Mouse (Mus musculus) ES-Bruce4 (cell line): ENCODE data around the gene Dus4l. TPM values are rescaled to one million over a fixed set of nuclear protein-coding genes. Genes with fewer than 3 reads are reported as not detected.

Experiments used
- H3K27ac ChIP-seq: 2 replicates; pipeline ENCODE4 v1.5.1; 2012; ENCODE audit warnings: low read length, inconsistent platforms; ENCODE audit not compliant: insufficient read depth
- H3K27me3 ChIP-seq: 2 replicates; pipeline ENCODE4 v1.6.1; 2012; ENCODE audit warnings: mild to moderate bottlenecking, low read length, inconsistent platforms; ENCODE audit not compliant: control insufficient read depth, poor library complexity, insufficient read depth, severe bottlenecking
- H3K36me3 ChIP-seq: 2 replicates; pipeline ENCODE4 v1.6.1; 2012; ENCODE audit warnings: inconsistent platforms, mild to moderate bottlenecking, low read length, moderate library complexity; ENCODE audit not compliant: control insufficient read depth, poor library complexity, insufficient read depth, severe bottlenecking
- H3K4me1 ChIP-seq: one replicate; pipeline ENCODE4 v1.8.1; 2011; ENCODE audit warnings: low read length; ENCODE audit not compliant: control insufficient read depth, insufficient read depth
- H3K4me3 ChIP-seq: 2 replicates; pipeline ENCODE4 v1.5.1; 2011; ENCODE audit warnings: low read depth, mild to moderate bottlenecking, low read length
- H3K9ac ChIP-seq: 2 replicates; pipeline ENCODE4 v1.6.1; 2012; ENCODE audit warnings: low read depth, mild to moderate bottlenecking, inconsistent platforms; ENCODE audit not compliant: poor library complexity, severe bottlenecking
- H3K9me3 ChIP-seq: replicated peaks from 2 replicates; pipeline ENCODE4 v1.6.1; 2012; ENCODE audit warnings: mild to moderate bottlenecking, low read length, inconsistent platforms; ENCODE audit not compliant: control insufficient read depth, poor library complexity, insufficient read depth, severe bottlenecking
- CTCF ChIP-seq: IDR thresholded peaks from one replicate; pipeline ENCODE4 v1.8.1; 2011; ENCODE audit warnings: low read depth, low read length
- EP300 ChIP-seq: IDR thresholded peaks from 2 replicates; pipeline ENCODE4 v1.6.1; 2011; ENCODE audit warnings: low read depth, low read length; ENCODE audit not compliant: insufficient read depth
- POLR2A ChIP-seq: IDR thresholded peaks from one replicate; pipeline ENCODE4 v1.8.1; 2011; ENCODE audit warnings: low read length; ENCODE audit not compliant: insufficient read depth
- polyA plus RNA-seq: library from polyadenylated mRNA; stranded (reverse); fragments of >200 nt; gene quantifications from 2 replicates; pipeline ENCODE4 v1.2.4, GENCODE M21; 2011; ENCODE audit warnings: low read depth; ENCODE audit not compliant: missing spikeins, insufficient read depth, insufficient read length

Gene Dus4l
- 23.0 and 23.9 TPM in 2 replicates for polyA plus RNA-seq

DNA sequence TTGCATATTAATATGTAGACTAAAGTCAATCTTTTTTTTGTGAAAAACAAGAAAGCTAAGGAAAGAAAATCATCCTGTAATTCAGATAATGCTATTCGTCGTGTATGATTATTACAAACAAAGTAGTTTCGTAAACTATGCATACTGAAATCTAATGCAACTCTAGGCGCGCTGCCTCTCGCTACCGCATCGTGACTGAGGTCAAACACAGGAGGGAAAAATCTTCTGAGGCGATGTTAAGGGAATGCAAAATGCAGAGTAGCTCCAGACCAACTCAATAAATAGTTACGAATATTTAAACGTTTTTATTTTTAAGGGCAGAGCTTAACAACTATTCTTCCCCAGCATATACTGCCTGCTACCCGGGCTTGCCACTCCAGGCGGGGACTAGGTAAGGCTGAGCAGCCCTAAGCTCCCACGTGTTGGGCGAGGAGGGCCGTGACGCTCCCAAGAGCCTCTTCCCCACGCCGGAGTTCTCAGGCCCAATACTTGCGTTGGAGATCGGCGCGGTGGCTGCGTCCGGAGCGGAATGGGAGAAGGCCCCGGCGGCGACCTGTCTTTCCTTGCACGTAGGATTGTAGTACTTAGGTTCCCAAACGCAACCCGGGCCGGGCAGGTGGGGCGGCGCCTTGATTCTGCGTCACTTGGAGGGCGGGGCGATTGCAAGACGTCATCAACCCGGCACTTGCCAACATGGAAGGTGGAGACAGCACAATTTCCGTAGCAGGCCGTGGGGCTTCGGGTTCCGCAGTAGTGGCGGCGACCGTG, at the start of gene Dus4l, which contains the start of gene Cog5:
Dus4l (minus strand) TSS at position 630 of the 768 bp plus-strand sequence.
Cog5 (plus strand) TSS at position 673 of the 768 bp plus-strand sequence.
- peaks cover 9% of the 10 kb centered on the region; the same call in 1 of the 2 replicates for H3K36me3 ChIP-seq
- no peaks in the 10 kb centered on the region for H3K9me3 ChIP-seq
- H3K27me3 ChIP-seq, result no peaks in the 10 kb centered on the region
- H3K9ac ChIP-seq, result peak within 1 kb of the TSS; percentile 85
- peak within 1 kb of the TSS; percentile 95 for H3K4me3 ChIP-seq
- peak within 1 kb of the TSS; percentile 63 for H3K27ac ChIP-seq
- TF ChIP-seq EP300 (no peak), POLR2A (peak; percentile 41)
- no peaks in the 10 kb centered on the region for H3K4me1 ChIP-seq

- Histone ChIP-seq H3K9ac (no peak overlapping the region), H3K9me3 (no peaks in the 10 kb centered on the region), H3K27me3 (no peaks in the 10 kb centered on the region), H3K36me3 (no peaks in the 10 kb centered on the region), H3K4me3 (no peak overlapping the region), H3K27ac (no peak overlapping the region), H3K4me1 (no peaks in the 10 kb centered on the region)
- TF ChIP-seq POLR2A, result no peak
- no peak for TF ChIP-seq EP300
- no peak for TF ChIP-seq CTCF
Observed at GRCm38 (mm10) chr12:31703904-31704303, 49.3 kb upstream of the Dus4l start.

GRCm38 (mm10) chr12:31701411-31701810, 46.8 kb upstream of the Dus4l start:
- no peak overlapping the region for H3K4me3 ChIP-seq
- no peak overlapping the region for H3K9ac ChIP-seq
- no peak for TF ChIP-seq EP300
- no peak for TF ChIP-seq POLR2A
- TF ChIP-seq CTCF, result no peak
- H3K27me3 ChIP-seq, result no peaks in the 10 kb centered on the region
- no peaks in the 10 kb centered on the region for H3K36me3 ChIP-seq
- H3K4me1 ChIP-seq, result no peaks in the 10 kb centered on the region
- no peak overlapping the region for H3K27ac ChIP-seq
- H3K9me3 ChIP-seq, result 0 out of 2 replicates have a peak, but pooled peaks cover 2% of the 10 kb centered on the region

GRCm38 (mm10) chr12:31700623-31701347, 46.2 kb upstream of the Dus4l start:
- no peak overlapping the region for H3K27ac ChIP-seq
- no peak overlapping the region for H3K9ac ChIP-seq
- no peak overlapping the region for H3K4me3 ChIP-seq
- H3K36me3 ChIP-seq, result no peaks in the 10 kb centered on the region
- no peak for TF ChIP-seq EP300
- no peak for TF ChIP-seq CTCF
- TF ChIP-seq POLR2A, result no peak
- no peaks in the 10 kb centered on the region for H3K4me1 ChIP-seq
- H3K9me3 ChIP-seq, result 0 out of 2 replicates have a peak, but pooled peaks cover 2% of the 10 kb centered on the region
- H3K27me3 ChIP-seq, result no peaks in the 10 kb centered on the region

DNA sequence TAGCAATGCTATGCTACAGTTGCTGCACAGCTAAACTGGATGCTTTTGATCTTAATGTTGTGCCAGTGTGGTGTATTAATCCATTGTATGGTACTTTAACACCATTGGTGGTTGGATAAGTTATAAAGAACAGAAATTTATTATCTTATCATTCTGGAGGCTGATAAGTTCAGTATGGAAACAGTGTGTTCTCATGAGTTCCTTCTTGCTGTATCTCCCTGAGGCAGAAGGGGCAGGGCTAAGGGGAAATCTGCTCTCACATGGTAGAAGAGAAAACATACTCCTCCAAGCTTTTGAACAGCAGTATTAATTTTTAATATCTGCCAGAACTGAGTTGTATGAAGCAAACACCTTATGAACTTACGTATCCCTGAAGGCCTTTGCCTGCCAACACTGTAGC, 38.7 kb upstream of the Dus4l start:
- H3K4me1 ChIP-seq, result no peaks in the 10 kb centered on the region
- no peak overlapping the region for H3K4me3 ChIP-seq
- TF ChIP-seq EP300 (no peak), POLR2A (no peak), CTCF (no peak)
- 0 out of 2 replicates have a peak, but pooled peaks cover 2% of the 10 kb centered on the region for H3K9me3 ChIP-seq
- no peak overlapping the region for H3K9ac ChIP-seq
- H3K27me3 ChIP-seq, result no peaks in the 10 kb centered on the region
- H3K27ac ChIP-seq, result no peak overlapping the region
- no peaks in the 10 kb centered on the region for H3K36me3 ChIP-seq
